Mouse (Mus musculus): ENCODE results near the gene Prps1. TPM values are rescaled to one million over a fixed set of nuclear protein-coding genes. Genes with fewer than 3 reads are reported as not detected.

Gene Prps1
- polyA plus RNA-seq, 1 experiment from 2014 or later: 54.0 TPM

DNA sequence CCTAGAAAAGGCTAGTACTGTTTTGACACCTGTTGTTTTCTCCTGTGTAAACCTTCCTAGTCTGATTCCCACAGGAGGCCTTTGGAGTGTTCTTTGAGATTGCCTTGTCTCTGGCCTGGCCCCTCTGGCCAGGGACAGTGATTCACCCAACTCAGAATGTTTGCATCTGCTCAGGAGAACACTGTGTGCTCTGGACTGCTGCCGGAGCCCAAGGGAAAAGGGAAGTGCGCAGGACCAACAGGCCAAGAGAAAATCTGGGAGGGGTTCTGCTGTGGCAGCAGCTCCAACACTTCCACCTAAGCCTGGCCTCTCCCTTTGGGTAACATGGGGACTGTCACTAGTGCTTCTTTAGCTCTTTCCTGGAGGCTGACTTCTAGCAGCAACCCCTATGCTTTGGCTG lies 57.0 kb downstream of the Prps1 start:
- Histone ChIP-seq H3K27me3 (replicated peaks) (peaks cover 40% of the 10 kb centered on the region), H3K36me3 (no peaks in the 10 kb centered on the region), H3K4me3 (no peak overlapping the region), H3K4me1 (peaks cover 20% of the 10 kb centered on the region; the same call in 1 of the 2 replicates), H3K4me2 (no peak overlapping the region), H3K27ac (replicated peaks) (no peak overlapping the region), H3K9ac (no peak overlapping the region), H3K9me3 (no peaks in the 10 kb centered on the region)
- no peak for ATAC-seq (ENCODE audit: extremely low read depth, insufficient number of reproducible peaks, low FRiP score, low TSS enrichment)
- WGBS: 76% methylated on average over 2 of the region's 2 CpGs

DNA sequence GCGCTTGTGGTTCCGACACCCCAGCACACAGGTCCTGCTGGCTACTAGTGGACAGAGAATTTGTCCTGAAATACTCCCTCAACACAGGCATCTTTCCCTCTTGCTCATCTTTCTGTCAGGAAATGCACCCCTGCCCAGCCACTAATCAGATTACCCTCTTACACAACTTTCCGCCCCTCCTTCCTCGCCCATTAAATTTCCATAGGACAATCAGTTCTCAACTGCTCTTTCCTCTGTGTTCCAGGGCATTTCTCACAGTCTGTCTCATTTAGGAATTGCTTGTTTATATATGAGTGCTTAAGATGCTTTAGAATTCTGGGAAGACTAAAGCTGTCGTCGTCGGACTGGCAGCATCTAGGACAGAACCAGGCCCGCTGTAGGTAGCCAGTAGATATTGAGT lies 61.9 kb downstream of the Prps1 start:
- no peak overlapping the region for H3K27ac ChIP-seq (replicated peaks)
- no peak overlapping the region for H3K9ac ChIP-seq
- H3K4me2 ChIP-seq: no peak overlapping the region
- H3K4me1 ChIP-seq: peaks cover 5% of the 10 kb centered on the region; the same call in 1 of the 2 replicates
- no peak overlapping the region for H3K4me3 ChIP-seq
- H3K36me3 ChIP-seq: no peaks in the 10 kb centered on the region
- 85% methylated on average over 8 of the region's 8 CpGs for WGBS
- H3K9me3 ChIP-seq: no peaks in the 10 kb centered on the region
- no peak for ATAC-seq (ENCODE audit: extremely low read depth, insufficient number of reproducible peaks, low FRiP score, low TSS enrichment)
- H3K27me3 ChIP-seq (replicated peaks): peaks cover 26% of the 10 kb centered on the region

DNA sequence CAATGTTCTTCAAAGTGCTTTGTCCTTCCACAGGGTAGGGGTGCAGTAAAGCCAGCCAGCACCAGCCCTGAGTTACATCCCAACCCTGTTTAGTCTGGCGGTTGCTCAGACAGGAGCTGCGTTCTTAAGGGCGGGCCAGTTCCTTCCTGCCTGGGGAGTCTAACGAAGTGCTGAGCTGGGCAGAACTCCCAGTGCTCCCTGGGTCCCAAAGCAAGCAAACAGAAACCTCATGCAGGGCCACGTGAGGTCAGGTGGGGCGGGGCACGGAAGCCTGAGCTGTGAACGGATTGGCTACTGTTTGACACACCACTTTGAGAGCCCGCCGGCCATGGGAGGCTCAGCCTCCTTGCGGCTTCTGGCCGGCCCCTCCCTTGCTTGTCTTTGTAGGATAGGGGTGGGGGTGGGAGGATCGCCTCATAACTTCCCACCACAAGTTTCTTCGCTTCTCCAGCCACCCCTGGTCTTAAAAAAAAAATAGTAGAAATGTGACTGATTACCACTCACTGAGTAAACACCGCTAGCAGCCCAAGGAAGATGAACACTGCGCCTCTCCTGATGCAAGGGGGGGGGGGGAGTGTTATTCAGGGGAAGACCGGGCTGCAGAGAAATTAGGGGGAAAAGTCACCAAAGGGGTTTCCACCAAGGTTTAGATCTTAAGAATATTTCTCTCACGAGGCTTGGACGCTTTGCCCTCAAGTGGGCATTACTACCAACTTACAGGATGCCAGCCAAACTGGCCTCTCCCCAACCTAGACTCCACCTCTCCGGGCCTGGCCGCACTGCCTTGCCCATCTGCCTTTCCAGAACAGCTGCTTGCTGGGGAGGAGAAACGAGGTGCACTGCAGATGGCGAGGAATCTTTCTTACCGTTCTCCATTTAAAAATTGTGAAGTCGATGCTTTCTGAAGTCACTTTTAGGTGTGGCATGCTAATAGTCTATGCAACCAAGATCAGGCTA lies 64.0 kb downstream of the Prps1 start:
- Histone ChIP-seq H3K27me3 (replicated peaks) (peaks cover 15% of the 10 kb centered on the region; the same call in 1 of the 2 replicates), H3K36me3 (no peaks in the 10 kb centered on the region), H3K9ac (peak overlapping the region; percentile 33; the same call in 1 of the 2 replicates), H3K4me1 (peaks cover 5% of the 10 kb centered on the region; the same call in 1 of the 2 replicates), H3K4me2 (peak overlapping the region; percentile 67), H3K9me3 (no peaks in the 10 kb centered on the region), H3K27ac (replicated peaks) (peak overlapping the region; percentile 73), H3K4me3 (peak overlapping the region; percentile 38)
- WGBS: 16% methylated on average over 24 of the region's 25 CpGs
- ATAC-seq (ENCODE audit: extremely low read depth, insufficient number of reproducible peaks, low FRiP score, low TSS enrichment): peak; percentile 97

DNA sequence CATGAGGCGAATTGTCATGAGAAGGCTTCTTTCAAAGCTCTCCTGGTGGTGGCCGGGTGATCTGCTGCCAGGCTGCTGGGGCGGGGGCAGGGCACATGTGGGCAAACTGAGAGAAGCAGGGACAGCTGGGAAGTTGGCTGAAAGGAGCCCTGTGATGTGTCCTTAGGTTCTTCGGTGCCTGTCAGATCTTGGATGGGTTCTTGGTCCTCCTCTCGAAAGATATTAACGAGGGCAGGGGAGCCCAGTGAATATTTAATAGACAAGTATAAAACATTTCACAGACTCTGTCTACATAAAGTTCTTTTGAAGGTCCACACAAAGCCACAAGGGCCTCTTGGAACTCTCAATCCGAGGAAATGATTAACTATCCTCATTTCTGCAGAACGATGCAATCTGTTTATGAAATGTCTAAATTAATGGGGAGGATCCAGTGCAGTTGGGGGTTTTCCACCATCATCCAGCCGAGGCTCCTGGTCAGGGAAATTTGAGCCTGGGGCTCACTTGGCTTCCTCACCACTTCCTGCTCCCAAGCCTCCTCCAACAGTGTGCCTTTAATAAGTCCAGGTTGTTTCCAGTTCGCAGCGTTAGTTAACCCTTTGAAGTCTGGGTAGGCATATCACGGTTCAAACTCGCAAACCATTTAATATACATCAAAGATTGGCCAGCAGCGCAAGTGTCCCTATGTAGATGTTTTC lies 65.8 kb downstream of the Prps1 start:
- Histone ChIP-seq H3K36me3 (no peaks in the 10 kb centered on the region), H3K9ac (no peak overlapping the region), H3K4me1 (peaks cover 5% of the 10 kb centered on the region; the same call in 1 of the 2 replicates), H3K9me3 (no peaks in the 10 kb centered on the region), H3K4me2 (no peak overlapping the region), H3K4me3 (no peak overlapping the region), H3K27ac (replicated peaks) (no peak overlapping the region), H3K27me3 (replicated peaks) (peaks cover 15% of the 10 kb centered on the region; the same call in 1 of the 2 replicates)
- no peak for ATAC-seq (ENCODE audit: extremely low read depth, insufficient number of reproducible peaks, low FRiP score, low TSS enrichment)
- WGBS: 63% methylated on average over 14 of the region's 14 CpGs

DNA sequence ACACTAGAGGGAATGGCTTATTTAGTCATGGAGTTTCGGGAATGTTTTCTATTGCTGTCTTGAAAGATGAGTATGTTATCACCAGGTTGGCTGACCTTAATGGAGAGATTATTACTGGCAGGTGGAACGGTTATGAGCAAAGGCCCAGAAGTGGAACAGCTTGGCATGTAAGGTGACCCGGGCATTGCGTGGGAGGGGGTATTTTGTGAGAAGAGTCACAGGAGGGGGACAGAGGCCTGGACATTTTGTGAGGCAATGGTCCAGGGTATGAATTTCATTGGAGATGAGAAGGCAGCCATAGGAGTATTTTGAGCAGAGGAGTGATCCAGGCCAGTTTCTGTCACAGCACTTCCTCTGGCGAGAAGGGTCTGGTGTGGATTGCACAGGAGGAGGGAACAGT lies 67.8 kb downstream of the Prps1 start:
- no peak overlapping the region for H3K27ac ChIP-seq (replicated peaks)
- H3K4me1 ChIP-seq: peaks cover 5% of the 10 kb centered on the region; the same call in 1 of the 2 replicates
- no peaks in the 10 kb centered on the region for H3K9me3 ChIP-seq
- no peak overlapping the region for H3K4me2 ChIP-seq
- no peak for ATAC-seq (ENCODE audit: extremely low read depth, insufficient number of reproducible peaks, low FRiP score, low TSS enrichment)
- no peaks in the 10 kb centered on the region for H3K36me3 ChIP-seq
- 74% methylated on average over 5 of the region's 5 CpGs for WGBS
- H3K27me3 ChIP-seq (replicated peaks): no peaks in the 10 kb centered on the region; the same call in 1 of the 2 replicates
- H3K9ac ChIP-seq: no peak overlapping the region
- H3K4me3 ChIP-seq: no peak overlapping the region

Other genes with a start within 250 kb of the Prps1 start
- gene Frmpd3, start 114.3 kb upstream of the Prps1 start, polyA plus RNA-seq (2015; fragmentation: Nextera tagmentation; extraction: Ambion mirVana): 0.06 and 0.08 TPM in 2 replicates
- 163 and 212 TPM in 2 replicates for gene Tsc22d3, start 144.0 kb downstream of the Prps1 start, polyA plus RNA-seq (2015; fragmentation: Nextera tagmentation; extraction: Ambion mirVana)
- 8.5 and 9.7 TPM in 2 replicates for gene Mid2, start 208.0 kb downstream of the Prps1 start, polyA plus RNA-seq (2015; fragmentation: Nextera tagmentation; extraction: Ambion mirVana)